Mouse (Mus musculus): ENCODE data around the gene Hcar2. TPM values are rescaled to one million over a fixed set of nuclear protein-coding genes. Genes with fewer than 3 reads are reported as not detected.
A peak's percentile ranks its signal among the peaks of the same experiment; 100 is the strongest.

Hcar2 gene
- polyA plus RNA-seq, 1 experiment from 2014 or later: 0.13 TPM

DNA sequence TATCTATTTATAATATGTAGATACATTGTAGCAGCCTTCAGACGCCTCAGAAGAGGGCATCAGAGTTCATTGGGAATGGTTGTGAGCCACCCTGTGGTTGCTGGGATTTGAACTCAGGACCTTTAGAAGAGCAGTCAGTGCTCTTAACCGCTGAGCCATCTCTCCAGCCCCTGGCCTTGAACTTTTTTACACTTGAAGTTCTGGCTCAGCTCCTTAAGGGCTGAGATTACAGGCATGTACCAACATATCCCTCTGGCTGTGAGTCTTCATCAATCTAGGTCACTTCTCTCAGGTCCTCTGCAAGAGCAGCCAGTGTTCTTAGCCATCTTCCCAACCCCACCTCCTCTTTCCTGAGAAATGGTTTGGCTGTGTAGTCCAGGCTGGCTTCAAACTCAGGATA, 25.0 kb upstream of the Hcar2 start:
- Histone ChIP-seq H3K36me3 (no peaks in the 10 kb centered on the region), H3K9me3 (replicated peaks) (no peaks in the 10 kb centered on the region), H3K9ac (replicated peaks) (no peak overlapping the region), H3K4me3 (replicated peaks) (no peak overlapping the region), H3K4me1 (no peaks in the 10 kb centered on the region), H3K27ac (replicated peaks) (no peak overlapping the region), H3K4me2 (no peak overlapping the region), H3K27me3 (replicated peaks) (no peaks in the 10 kb centered on the region)
- no peak for ATAC-seq (ENCODE audit: low FRiP score)
- 79% methylated on average over 2 of the region's 2 CpGs for WGBS

DNA sequence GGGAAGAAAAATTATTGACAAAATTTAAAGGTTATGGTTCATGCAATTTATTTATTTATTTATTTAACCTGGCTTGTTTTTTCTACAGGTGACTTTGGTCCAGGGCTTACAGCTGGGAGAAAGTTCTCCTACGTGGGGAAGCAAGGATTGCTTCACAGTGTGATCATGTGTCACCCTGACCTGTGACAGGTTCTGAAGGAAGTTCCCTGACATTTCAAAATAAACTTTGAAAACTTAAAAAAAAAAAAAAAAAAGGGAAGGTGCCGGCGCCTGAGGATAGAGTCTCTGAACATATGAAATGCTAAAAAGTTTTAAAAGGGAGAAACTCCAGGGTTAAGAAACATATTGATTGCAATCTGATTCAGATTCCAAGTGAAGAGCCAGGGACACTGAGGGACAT, 21.1 kb upstream of the Hcar2 start:
- Histone ChIP-seq H3K36me3 (no peaks in the 10 kb centered on the region), H3K9me3 (replicated peaks) (no peaks in the 10 kb centered on the region), H3K9ac (replicated peaks) (no peak overlapping the region), H3K4me1 (no peaks in the 10 kb centered on the region), H3K4me2 (no peak overlapping the region), H3K27me3 (replicated peaks) (no peaks in the 10 kb centered on the region), H3K4me3 (replicated peaks) (no peak overlapping the region), H3K27ac (replicated peaks) (no peak overlapping the region)
- ATAC-seq (ENCODE audit: low FRiP score): no peak
- 77% methylated on average over 3 of the region's 3 CpGs for WGBS

DNA sequence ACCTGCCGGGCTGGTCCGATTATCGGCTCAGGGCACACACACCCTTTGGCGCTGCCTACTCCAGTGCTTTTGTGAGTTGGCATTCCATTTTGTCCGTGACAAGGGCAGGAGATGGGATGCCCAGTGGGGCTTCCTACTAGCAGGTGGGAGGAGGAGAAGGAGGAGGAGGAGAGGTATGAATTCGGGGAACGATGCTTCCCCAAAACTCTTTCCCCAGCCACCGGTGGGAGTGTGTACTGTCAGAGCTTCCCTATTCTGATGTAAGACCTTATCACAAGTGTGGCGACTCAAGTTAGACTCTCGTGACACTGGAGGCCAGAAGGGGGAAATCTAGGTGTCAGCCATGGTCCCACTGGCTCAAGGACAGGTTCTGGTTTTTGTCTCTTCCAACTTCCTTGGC, 19.0 kb upstream of the Hcar2 start:
- Histone ChIP-seq H3K4me2 (no peak overlapping the region), H3K27ac (replicated peaks) (no peak overlapping the region), H3K9ac (replicated peaks) (no peak overlapping the region), H3K4me3 (replicated peaks) (no peak overlapping the region), H3K36me3 (no peaks in the 10 kb centered on the region), H3K4me1 (no peaks in the 10 kb centered on the region), H3K27me3 (replicated peaks) (no peaks in the 10 kb centered on the region), H3K9me3 (replicated peaks) (no peaks in the 10 kb centered on the region)
- no peak for ATAC-seq (ENCODE audit: low FRiP score)
- 82% methylated on average over 10 of the region's 10 CpGs for WGBS

DNA sequence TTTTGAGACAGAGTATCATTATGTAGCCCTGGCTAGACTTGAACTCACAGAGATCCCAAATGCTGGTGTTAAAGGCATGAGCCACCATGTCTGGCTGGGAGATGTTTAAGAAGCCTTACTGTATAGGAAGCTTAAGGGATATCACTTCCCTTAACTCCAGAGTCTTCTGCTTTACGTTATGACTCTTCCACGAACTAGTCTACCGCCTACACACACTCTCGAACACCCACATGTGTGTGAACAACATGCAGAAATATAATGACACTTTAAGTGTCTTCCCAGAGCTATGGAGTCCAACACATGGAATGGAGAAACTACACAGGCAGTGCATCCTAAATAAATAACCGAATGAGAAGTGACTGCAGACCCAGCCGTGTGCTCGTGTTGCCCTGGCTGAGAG, 18.6 kb upstream of the Hcar2 start:
- H3K4me2 ChIP-seq: no peak overlapping the region
- ATAC-seq (ENCODE audit: low FRiP score): no peak
- no peak overlapping the region for H3K27ac ChIP-seq (replicated peaks)
- 79% methylated on average over 7 of the region's 7 CpGs for WGBS
- no peaks in the 10 kb centered on the region for H3K36me3 ChIP-seq
- no peaks in the 10 kb centered on the region for H3K9me3 ChIP-seq (replicated peaks)
- no peaks in the 10 kb centered on the region for H3K27me3 ChIP-seq (replicated peaks)
- no peak overlapping the region for H3K9ac ChIP-seq (replicated peaks)
- no peak overlapping the region for H3K4me3 ChIP-seq (replicated peaks)
- no peaks in the 10 kb centered on the region for H3K4me1 ChIP-seq

DNA sequence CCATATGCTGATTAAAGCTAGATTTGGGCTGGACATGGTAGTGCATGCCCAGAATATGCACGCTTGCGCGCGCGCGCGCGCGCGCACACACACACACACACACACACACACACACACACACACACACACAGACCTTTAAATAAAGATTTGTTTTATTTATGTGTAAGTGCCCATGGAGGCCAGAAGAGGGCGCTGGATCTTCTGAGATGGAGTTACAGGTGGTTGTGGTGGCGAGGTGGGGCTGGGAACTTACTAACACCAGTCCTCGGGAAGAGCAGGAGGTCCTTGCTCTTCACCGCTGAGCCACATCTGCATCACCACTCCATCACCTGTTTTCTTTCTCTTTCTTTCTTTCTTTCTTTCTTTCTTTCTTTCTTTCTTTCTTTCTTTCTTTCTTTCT, 15.5 kb upstream of the Hcar2 start:
- Histone ChIP-seq H3K27me3 (replicated peaks) (no peaks in the 10 kb centered on the region), H3K4me1 (no peaks in the 10 kb centered on the region), H3K9me3 (replicated peaks) (no peaks in the 10 kb centered on the region), H3K4me2 (no peak overlapping the region), H3K4me3 (replicated peaks) (no peak overlapping the region), H3K36me3 (no peaks in the 10 kb centered on the region), H3K27ac (replicated peaks) (no peak overlapping the region), H3K9ac (replicated peaks) (no peak overlapping the region)
- ATAC-seq (ENCODE audit: low FRiP score): no peak
- 80% methylated on average over 14 of the region's 14 CpGs for WGBS

DNA sequence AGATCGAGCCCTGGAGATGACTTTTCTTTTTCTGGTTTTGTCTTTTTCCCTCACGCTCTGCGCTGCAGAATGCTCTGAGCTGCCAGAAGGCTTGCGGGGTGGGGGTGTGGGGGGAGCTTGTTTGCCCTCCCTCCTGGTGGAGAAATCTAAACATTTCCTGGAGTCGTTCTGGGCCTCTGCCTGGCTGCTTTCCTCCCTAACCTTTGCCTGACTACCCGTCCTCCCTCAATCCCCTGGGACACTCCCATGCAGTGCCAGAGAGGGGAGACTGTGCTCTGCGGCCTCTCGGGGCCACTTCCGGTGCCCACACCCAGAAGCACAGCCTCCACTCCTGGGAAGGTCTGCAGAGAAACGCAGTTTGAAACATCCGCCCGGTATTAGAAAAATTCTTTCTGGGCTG, 14.6 kb upstream of the Hcar2 start, which contains the start of gene Hcar1:
Gene Hcar1 (minus strand): TSS at position 93 of the 400 bp plus-strand sequence.
- no peaks in the 10 kb centered on the region for H3K36me3 ChIP-seq
- H3K27ac ChIP-seq (replicated peaks): no peak within 1 kb of the TSS
- H3K9ac ChIP-seq (replicated peaks): no peak within 1 kb of the TSS
- 75% methylated on average over 12 of the region's 12 CpGs for WGBS
- ATAC-seq (ENCODE audit: low FRiP score): no peak
- peak within 1 kb of the TSS; percentile 19; the same call in 1 of the 2 replicates for H3K4me2 ChIP-seq
- no peaks in the 10 kb centered on the region for H3K27me3 ChIP-seq (replicated peaks)
- no peaks in the 10 kb centered on the region for H3K4me1 ChIP-seq
- H3K4me3 ChIP-seq (replicated peaks): no peak within 1 kb of the TSS
- no peaks in the 10 kb centered on the region for H3K9me3 ChIP-seq (replicated peaks)

DNA sequence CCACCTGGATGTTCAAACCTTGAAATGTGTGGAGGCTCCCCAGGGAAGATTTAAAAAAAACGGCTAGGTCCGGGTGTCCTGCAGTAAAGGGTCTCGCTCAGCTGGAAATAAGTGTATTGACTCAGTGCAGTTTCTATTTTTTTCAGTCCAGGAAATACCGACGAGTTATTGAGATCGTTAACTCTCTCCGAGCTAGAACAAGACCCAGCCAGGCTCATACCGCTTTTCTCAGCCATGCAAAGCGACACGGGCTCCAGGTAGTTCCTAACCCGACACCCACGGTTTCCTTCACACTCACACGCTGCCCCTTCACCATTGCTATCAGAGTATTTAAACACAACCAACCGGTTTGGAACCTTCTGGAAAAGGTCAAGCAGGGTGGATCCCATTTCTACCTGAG, 12.8 kb upstream of the Hcar2 start:
- Histone ChIP-seq H3K9ac (replicated peaks) (no peak overlapping the region), H3K36me3 (no peaks in the 10 kb centered on the region), H3K9me3 (replicated peaks) (no peaks in the 10 kb centered on the region), H3K4me2 (peak overlapping the region; percentile 27), H3K27me3 (replicated peaks) (no peaks in the 10 kb centered on the region), H3K4me3 (replicated peaks) (no peak overlapping the region), H3K27ac (replicated peaks) (no peak overlapping the region), H3K4me1 (no peaks in the 10 kb centered on the region)
- 62% methylated on average over 14 of the region's 14 CpGs for WGBS
- no peak for ATAC-seq (ENCODE audit: low FRiP score)

DNA sequence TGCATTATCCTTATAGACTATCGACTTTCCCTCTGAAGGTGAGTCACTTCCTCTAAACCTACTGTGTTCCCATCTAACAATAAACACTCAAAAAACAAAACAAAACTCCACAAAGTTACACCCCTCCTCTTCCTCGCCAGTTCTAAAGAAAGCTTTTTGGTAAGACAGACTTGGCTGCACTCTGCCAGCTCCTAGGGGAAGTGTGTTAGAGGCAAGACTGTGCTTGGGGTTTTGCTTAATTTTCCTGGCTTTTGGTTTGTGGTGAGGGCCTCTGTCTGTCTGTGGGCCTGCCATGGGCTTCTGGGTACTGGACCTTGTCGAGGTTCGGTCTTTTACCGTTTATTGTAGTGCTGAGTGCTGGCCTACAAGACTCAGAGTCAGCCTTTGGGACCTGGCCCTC, 8.9 kb upstream of the Hcar2 start:
- no peaks in the 10 kb centered on the region for H3K36me3 ChIP-seq
- 90% methylated on average over 5 of the region's 5 CpGs for WGBS
- no peaks in the 10 kb centered on the region for H3K27me3 ChIP-seq (replicated peaks)
- H3K27ac ChIP-seq (replicated peaks): no peak overlapping the region
- H3K9ac ChIP-seq (replicated peaks): no peak overlapping the region
- ATAC-seq (ENCODE audit: low FRiP score): no peak
- no peaks in the 10 kb centered on the region for H3K4me1 ChIP-seq
- no peaks in the 10 kb centered on the region for H3K9me3 ChIP-seq (replicated peaks)
- H3K4me2 ChIP-seq: no peak overlapping the region
- no peak overlapping the region for H3K4me3 ChIP-seq (replicated peaks)

DNA sequence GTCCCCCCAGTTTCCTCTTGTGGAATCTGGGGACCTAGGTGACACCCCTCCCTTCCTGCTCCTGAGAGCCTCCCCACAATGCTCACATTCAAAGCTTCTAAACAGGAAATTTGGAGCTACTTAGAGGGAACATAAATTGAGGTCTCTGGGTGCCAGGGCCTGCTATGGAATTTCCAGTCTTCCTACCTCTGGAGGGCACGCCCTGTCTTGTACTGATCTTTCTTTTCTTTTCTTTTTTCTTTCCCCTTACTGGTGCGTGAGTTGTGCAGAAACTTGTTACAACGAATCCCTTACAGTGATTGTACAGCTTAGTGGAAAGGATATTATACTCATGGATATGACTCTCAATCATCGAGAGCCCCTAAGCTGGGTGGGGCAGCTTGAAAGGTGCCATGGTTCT, 4.3 kb upstream of the Hcar2 start:
- no peaks in the 10 kb centered on the region for H3K36me3 ChIP-seq
- WGBS: 90% methylated on average over 4 of the region's 4 CpGs
- H3K4me2 ChIP-seq: no peak overlapping the region
- no peak overlapping the region for H3K4me3 ChIP-seq (replicated peaks)
- no peak for ATAC-seq (ENCODE audit: low FRiP score)
- H3K9ac ChIP-seq (replicated peaks): no peak overlapping the region
- H3K9me3 ChIP-seq (replicated peaks): no peaks in the 10 kb centered on the region
- no peak overlapping the region for H3K27ac ChIP-seq (replicated peaks)
- no peaks in the 10 kb centered on the region for H3K4me1 ChIP-seq
- H3K27me3 ChIP-seq (replicated peaks): no peaks in the 10 kb centered on the region

DNA sequence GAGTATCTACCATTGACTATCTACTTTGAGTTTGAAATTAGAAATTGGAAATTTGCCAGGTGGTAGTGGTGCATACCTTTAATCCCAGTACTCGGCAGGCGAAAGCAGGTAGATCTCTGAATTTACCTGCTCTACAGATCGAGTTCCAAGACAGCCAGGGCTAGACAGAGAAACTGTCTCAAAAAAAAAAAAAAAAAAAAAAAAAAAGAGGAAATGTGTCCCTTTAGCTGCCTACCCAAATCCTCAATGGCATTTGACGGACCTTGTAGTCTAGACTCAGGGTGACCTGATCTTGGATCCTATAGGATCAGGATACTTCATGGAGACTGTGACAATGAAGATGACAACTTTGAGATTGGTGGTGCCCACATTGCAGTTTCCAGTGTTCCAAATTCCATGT, 1.2 kb upstream of the Hcar2 start:
- Histone ChIP-seq H3K4me1 (no peaks in the 10 kb centered on the region), H3K4me2 (no peak overlapping the region), H3K36me3 (no peaks in the 10 kb centered on the region), H3K4me3 (replicated peaks) (no peak overlapping the region), H3K9me3 (replicated peaks) (no peaks in the 10 kb centered on the region), H3K27ac (replicated peaks) (no peak overlapping the region), H3K9ac (replicated peaks) (no peak overlapping the region), H3K27me3 (replicated peaks) (no peaks in the 10 kb centered on the region)
- WGBS: 88% methylated on average over 4 of the region's 4 CpGs
- no peak for ATAC-seq (ENCODE audit: low FRiP score)

DNA sequence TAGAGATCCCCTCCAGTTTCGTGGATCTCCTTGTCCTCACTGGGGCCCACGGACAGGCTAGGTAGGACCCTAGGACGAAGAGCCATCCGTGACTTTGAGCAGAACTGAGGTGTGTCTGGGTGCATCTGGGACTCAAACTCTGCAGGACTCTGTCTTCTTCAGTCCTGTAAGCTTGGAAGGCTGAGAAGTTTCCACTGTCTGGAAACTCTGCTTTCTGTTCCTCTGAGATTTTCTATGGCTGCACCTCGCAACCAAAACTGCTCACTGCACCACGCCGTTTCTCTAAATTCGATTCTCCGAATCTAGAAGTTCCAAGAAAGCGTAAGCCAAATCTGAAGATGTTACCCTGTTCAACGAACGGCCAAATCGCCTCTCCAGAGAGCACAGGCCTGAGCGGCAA, 1.4 kb downstream of the Hcar2 start:
- no peaks in the 10 kb centered on the region for H3K27me3 ChIP-seq (replicated peaks)
- H3K4me3 ChIP-seq (replicated peaks): no peak overlapping the region
- no peaks in the 10 kb centered on the region for H3K4me1 ChIP-seq
- H3K9ac ChIP-seq (replicated peaks): no peak overlapping the region
- H3K36me3 ChIP-seq: no peaks in the 10 kb centered on the region
- H3K9me3 ChIP-seq (replicated peaks): no peaks in the 10 kb centered on the region
- 93% methylated on average over 14 of the region's 14 CpGs for WGBS
- no peak overlapping the region for H3K27ac ChIP-seq (replicated peaks)
- H3K4me2 ChIP-seq: no peak overlapping the region
- ATAC-seq (ENCODE audit: low FRiP score): no peak

DNA sequence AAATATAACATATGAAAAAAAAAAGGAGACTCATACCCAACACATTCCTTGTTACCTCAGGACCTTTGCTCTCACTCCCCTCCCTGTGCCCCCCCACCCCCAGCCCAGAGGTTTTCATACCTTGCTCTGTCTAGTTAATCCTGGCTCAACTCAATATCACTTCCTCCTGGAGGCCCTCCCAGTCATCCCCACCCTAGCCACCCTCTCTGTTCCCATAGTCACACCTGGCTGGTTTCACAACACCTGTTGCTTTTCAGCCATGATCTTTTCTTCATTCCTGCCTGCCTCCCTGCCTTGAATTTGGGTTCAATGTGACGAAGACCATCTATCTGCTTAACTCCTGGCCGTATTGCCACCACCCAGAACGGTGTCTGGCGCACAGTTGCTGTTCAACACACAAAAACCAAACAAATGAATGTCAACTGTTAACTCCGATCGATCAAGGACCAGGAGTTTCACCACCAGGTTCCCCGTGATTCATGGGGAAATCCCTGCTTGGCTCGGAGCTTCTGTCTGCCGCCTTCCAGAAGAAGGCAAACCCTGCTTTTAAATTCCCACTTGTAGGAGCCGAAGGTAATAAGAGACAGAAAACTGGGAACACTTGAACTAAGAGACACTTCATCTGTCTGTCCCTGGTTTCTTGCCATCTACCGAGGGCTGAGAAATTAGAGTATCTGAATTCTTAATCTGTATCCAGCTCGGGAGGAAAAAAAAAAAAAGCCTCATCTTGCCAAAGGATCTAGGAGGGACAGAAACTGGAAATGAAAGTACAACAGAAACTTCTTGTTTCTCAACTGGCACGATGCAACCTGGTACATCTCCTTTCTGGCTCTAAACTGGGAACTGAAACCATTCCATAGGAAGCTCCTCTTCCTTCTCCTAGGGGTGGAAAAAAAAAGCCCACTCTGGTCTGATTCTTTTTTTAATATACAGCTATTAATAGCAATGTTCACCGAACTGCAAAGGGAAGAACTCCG, 2.6 kb downstream of the Hcar2 start:
- Histone ChIP-seq H3K4me2 (no peak overlapping the region), H3K27me3 (replicated peaks) (no peaks in the 10 kb centered on the region), H3K9me3 (replicated peaks) (no peaks in the 10 kb centered on the region), H3K36me3 (no peaks in the 10 kb centered on the region), H3K9ac (replicated peaks) (no peak overlapping the region), H3K4me3 (replicated peaks) (no peak overlapping the region), H3K4me1 (no peaks in the 10 kb centered on the region), H3K27ac (replicated peaks) (no peak overlapping the region)
- WGBS: 90% methylated on average over 15 of the region's 15 CpGs
- ATAC-seq (ENCODE audit: low FRiP score): no peak
